Mouse (Mus musculus) heart, adult 2 months (tissue): Measurements from ENCODE around the gene Vnn3. TPM values are rescaled to one million over a fixed set of nuclear protein-coding genes. Genes with fewer than 3 reads are reported as not detected.

Experiments
- DNase-seq, 2 experiments: peaks; one replicate each; pipeline ENCODE4 v3.0.0; 2021
- H3K27ac ChIP-seq: fragments of 200-600 bp; 2 replicates; pipeline ENCODE4 v1.8.1; 2022
- H3K27me3 ChIP-seq: fragments of 200-500 bp; 2 replicates; pipeline ENCODE4 v1.6.1; 2012; ENCODE audit warnings: mild to moderate bottlenecking, low read length, inconsistent platforms, mixed read lengths; ENCODE audit not compliant: control insufficient read depth, insufficient read depth
- H3K36me3 ChIP-seq: fragments of 200-500 bp; 2 replicates; pipeline ENCODE4 v1.6.1; 2012; ENCODE audit warnings: low read length, inconsistent platforms; ENCODE audit not compliant: control insufficient read depth, insufficient read depth
- H3K4me1 ChIP-seq: fragments of 200-500 bp; 2 replicates; pipeline ENCODE4 v1.6.1; 2011; ENCODE audit warnings: low read length; ENCODE audit not compliant: control insufficient read depth, insufficient read depth
- H3K4me3 ChIP-seq: fragments of 200-600 bp; 2 replicates; pipeline ENCODE4 v1.8.1; 2022
- H3K79me2 ChIP-seq: fragments of 200-500 bp; replicated peaks from 2 replicates; pipeline ENCODE4 v1.6.1; 2012; ENCODE audit warnings: mild to moderate bottlenecking, inconsistent platforms, low read length, moderate library complexity, mixed read lengths; ENCODE audit not compliant: control insufficient read depth, insufficient read depth
- H3K9ac ChIP-seq: fragments of 200-500 bp; 2 replicates; pipeline ENCODE4 v1.6.1; 2012; ENCODE audit warnings: low read depth, mild to moderate bottlenecking, control low read depth, inconsistent platforms, low read length, mixed read lengths
- CTCF ChIP-seq: fragments of 200-600 bp; IDR thresholded peaks from 2 replicates; pipeline ENCODE4 v1.8.1; 2022; ENCODE audit warnings: antibody characterized with exemption, mild to moderate bottlenecking, moderate library complexity
- EP300 ChIP-seq: fragments of 200-500 bp; IDR thresholded peaks from 2 replicates; pipeline ENCODE4 v1.6.1; 2011; ENCODE audit warnings: low read depth, low read length, control low read depth; ENCODE audit not compliant: insufficient read depth
- POLR2A ChIP-seq: fragments of 200-500 bp; IDR thresholded peaks from 2 replicates; pipeline ENCODE4 v1.6.1; 2011; ENCODE audit warnings: mild to moderate bottlenecking, low read depth, low read length, control low read depth; ENCODE audit not compliant: insufficient read depth
- WGBS: fragments of 180-500 bp; shearing (Covaris S2); methylation state at CpG from one replicate; pipeline ENCODE4 v1.1.7; 2018; 5-methylcytosine and 5-hydroxymethylcytosine counted together
- intact Hi-C: fragments of 180-260 bp; cut with DNase I; formaldehyde crosslinking; loops from one replicate; pipeline ENCODE4 v1.15.1; 2025
- polyA plus RNA-seq: library from polyadenylated mRNA; depleted of rRNA; stranded (reverse); fragments of >200 nt; gene quantifications from 2 replicates; pipeline ENCODE4 v1.2.3, GENCODE M21; 2012
- total RNA-seq, 2 experiments: library from RNA; stranded (reverse); gene quantifications; 2 replicates each; pipeline ENCODE4 v1.2.3; 2021

Vnn3 gene
- total and polyA plus RNA-seq, 3 experiments = 0.33 TPM; not detected in 2

- Histone ChIP-seq H3K27me3 (no peaks in the 10 kb centered on the region), H3K79me2 (no peaks in the 10 kb centered on the region)
Measured at GRCm38 (mm10) chr10:23837115-23837514, 14.1 kb upstream of the Vnn3 start.

GRCm38 (mm10) chr10:23838910-23839309 lies 12.4 kb upstream of the Vnn3 start:
- no peak overlapping the region for H3K9ac ChIP-seq
- no peaks in the 10 kb centered on the region for H3K27me3 ChIP-seq
- DNase-seq = no peak
- no peaks in the 10 kb centered on the region for H3K79me2 ChIP-seq
- H3K4me1 ChIP-seq = no peaks in the 10 kb centered on the region
- WGBS = 97% methylated on average over 3 of the region's 3 CpGs
- no peaks in the 10 kb centered on the region for H3K36me3 ChIP-seq
- no peak overlapping the region for H3K4me3 ChIP-seq
- intact Hi-C loops = no loop called here
- no peak overlapping the region for H3K27ac ChIP-seq
- TF ChIP-seq POLR2A (no peak), EP300 (no peak), CTCF (no peak)

More at GRCm38 (mm10) chr10:23837115-23837514, 14.1 kb upstream of the Vnn3 start:
- DNase-seq = no peak
- H3K27ac ChIP-seq = no peak overlapping the region
- H3K9ac ChIP-seq = no peak overlapping the region
- H3K36me3 ChIP-seq = no peaks in the 10 kb centered on the region
- WGBS = 84% methylated on average over 3 of the region's 3 CpGs
- intact Hi-C loops = no loop called here
- no peaks in the 10 kb centered on the region for H3K4me1 ChIP-seq
- TF ChIP-seq EP300 (no peak), POLR2A (no peak), CTCF (no peak)
- H3K4me3 ChIP-seq = no peak overlapping the region

GRCm38 (mm10) chr10:23839368-23839767 lies 11.9 kb upstream of the Vnn3 start:
- Histone ChIP-seq H3K4me3 (no peak overlapping the region), H3K36me3 (no peaks in the 10 kb centered on the region), H3K9ac (no peak overlapping the region), H3K27me3 (no peaks in the 10 kb centered on the region), H3K79me2 (no peaks in the 10 kb centered on the region), H3K4me1 (no peaks in the 10 kb centered on the region), H3K27ac (no peak overlapping the region)
- TF ChIP-seq CTCF (no peak), EP300 (no peak), POLR2A (no peak)
- 50% methylated on average over 9 of the region's 9 CpGs for WGBS
- intact Hi-C loops = no loop called here
- no peak for DNase-seq

GRCm38 (mm10) chr10:23840496-23840895 lies 10.8 kb upstream of the Vnn3 start:
- intact Hi-C loops = no loop called here
- H3K79me2 ChIP-seq = no peaks in the 10 kb centered on the region
- H3K27me3 ChIP-seq = no peaks in the 10 kb centered on the region
- H3K36me3 ChIP-seq = no peaks in the 10 kb centered on the region
- TF ChIP-seq EP300 = no peak
- H3K27ac ChIP-seq = no peak overlapping the region
- H3K4me3 ChIP-seq = no peak overlapping the region
- no peak for DNase-seq
- WGBS = 70% methylated on average over 4 of the region's 4 CpGs
- H3K4me1 ChIP-seq = no peaks in the 10 kb centered on the region
- H3K9ac ChIP-seq = no peak overlapping the region

- WGBS = 76% methylated on average over 2 of the region's 2 CpGs
- no peak overlapping the region for H3K9ac ChIP-seq
- DNase-seq = no peak
- intact Hi-C loops = no loop called here
- TF ChIP-seq POLR2A (no peak), EP300 (no peak), CTCF (no peak)
- H3K27me3 ChIP-seq = no peaks in the 10 kb centered on the region
- no peaks in the 10 kb centered on the region for H3K79me2 ChIP-seq
- no peak overlapping the region for H3K4me3 ChIP-seq
- H3K36me3 ChIP-seq = no peaks in the 10 kb centered on the region
- H3K4me1 ChIP-seq = no peaks in the 10 kb centered on the region
- no peak overlapping the region for H3K27ac ChIP-seq
Measured at GRCm38 (mm10) chr10:23852096-23852495, 834 bp downstream of the Vnn3 start.

GRCm38 (mm10) chr10:23864362-23865312 lies 13.4 kb downstream of the Vnn3 start:
- H3K4me1 ChIP-seq = no peaks in the 10 kb centered on the region
- no peak overlapping the region for H3K9ac ChIP-seq
- intact Hi-C loops = no loop called here
- no peak for TF ChIP-seq EP300
- no peak for TF ChIP-seq CTCF
- TF ChIP-seq POLR2A = no peak
- no peak for DNase-seq
- H3K79me2 ChIP-seq = no peaks in the 10 kb centered on the region
- H3K27me3 ChIP-seq = no peaks in the 10 kb centered on the region
- WGBS = 71% methylated on average over 9 of the region's 9 CpGs
- H3K27ac ChIP-seq = no peak overlapping the region
- no peak overlapping the region for H3K4me3 ChIP-seq
- no peaks in the 10 kb centered on the region for H3K36me3 ChIP-seq
